Mouse (Mus musculus) ovary, postnatal 36 days (tissue): ENCODE data around the gene Rps6ka4.

Source experiments
- DNase-seq: peaks from one replicate; pipeline ENCODE4 v3.0.0; 2022; ENCODE audit warnings: low spot score, mixed read lengths

Rps6ka4 gene

DNA sequence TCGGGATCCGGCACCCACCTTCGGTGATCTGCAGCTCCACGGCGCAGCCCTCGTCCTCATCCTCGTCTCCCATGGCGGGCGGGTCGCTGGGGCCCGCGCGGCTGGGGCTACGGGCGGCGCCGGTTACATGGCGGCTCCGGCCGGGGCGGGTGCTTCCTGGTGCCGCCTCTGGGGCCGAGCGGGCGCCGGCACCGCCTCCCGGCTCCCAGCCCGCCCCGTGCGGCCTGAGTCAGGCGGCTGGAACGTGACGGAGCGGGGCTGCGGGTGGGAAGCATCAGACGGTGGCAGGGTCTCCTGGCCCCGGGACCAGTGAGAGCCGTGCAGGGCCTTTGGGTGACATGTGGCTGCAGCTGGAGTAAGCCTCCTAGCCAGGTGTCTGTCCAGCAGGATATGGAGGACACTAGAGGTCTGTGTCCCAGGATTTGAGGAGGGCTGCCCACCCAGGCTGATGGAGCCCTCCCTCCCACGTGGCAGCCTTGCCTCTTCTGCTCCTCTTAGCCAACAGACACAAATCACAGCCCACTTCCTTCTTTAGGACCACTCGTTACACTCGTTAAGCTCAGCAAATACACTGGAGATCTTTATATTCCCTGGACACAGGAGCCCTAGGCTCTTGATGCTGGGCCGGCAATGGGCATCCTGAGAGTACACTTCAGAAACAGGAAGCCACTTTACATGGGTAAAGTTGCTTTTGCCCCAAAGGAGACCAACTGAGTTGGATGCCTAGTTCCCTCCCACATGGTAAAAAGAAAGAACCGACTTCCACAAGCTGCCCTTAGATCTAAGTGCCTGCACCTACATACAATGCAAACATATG lies at the start of gene Rps6ka4:
TSS of gene Rps6ka4 (minus strand) at position 162 of the 817 bp plus-strand sequence.
- peak; percentile 76 for DNase-seq

DNA sequence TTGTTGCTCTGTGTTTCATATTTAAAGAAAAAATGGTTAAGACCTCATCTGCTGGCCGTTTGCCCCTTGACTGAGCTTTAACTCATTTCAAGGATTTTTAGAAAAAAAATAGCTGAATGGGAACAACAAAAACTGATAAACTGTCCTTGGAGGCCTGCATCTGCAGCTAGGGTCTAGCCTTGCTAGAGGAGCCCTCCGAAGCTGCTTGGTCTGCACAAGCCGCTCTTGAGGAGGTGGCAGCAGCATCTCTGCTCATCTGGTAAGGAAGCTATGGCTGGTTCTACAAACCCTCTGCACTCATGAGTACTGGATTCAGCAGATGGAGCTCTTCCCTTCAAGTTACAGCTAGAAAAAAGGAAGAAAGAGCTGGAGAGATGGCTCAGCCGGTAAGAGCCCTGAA lies 37.5 kb upstream of the Rps6ka4 start:
- no peak for DNase-seq

DNA sequence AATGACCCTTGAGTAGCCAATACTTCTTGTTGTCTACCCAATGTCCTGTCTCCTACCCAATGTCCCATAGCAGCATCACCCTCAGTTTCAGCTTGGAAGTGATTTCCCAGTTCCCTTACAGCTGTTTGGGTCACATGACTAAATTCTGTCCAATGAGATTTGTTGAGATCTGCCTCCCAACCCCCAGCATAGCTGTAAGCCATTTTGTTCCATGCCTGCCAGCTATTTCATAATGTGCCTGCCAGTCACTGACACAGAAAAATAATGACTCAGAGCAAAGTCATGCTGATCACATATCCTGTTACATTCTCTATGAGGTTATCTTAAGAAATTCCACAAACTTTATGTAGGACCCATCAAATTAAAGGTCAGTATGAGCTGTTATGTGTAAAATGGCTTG lies 36.4 kb upstream of the Rps6ka4 start:
- DNase-seq = no peak

DNA sequence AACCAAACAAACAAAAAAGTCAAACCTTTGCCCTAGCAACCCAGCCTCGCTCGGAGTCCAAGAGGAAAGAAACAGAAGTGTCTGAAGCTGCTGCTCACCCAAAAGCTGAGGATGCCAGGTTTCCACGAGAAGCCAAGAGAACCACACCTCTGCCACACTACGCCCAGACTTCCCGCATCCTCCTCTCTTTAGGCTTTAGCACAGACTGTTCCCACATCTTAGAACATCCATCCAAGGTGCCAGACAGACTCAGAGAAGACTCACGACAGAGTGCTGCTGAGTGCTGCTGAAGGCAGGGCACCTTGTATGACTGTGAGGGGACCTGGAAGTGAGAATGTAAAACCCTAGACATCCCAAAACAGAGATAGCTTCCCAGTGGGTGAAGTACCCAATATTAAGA lies 35.4 kb upstream of the Rps6ka4 start:
- DNase-seq = no peak

DNA sequence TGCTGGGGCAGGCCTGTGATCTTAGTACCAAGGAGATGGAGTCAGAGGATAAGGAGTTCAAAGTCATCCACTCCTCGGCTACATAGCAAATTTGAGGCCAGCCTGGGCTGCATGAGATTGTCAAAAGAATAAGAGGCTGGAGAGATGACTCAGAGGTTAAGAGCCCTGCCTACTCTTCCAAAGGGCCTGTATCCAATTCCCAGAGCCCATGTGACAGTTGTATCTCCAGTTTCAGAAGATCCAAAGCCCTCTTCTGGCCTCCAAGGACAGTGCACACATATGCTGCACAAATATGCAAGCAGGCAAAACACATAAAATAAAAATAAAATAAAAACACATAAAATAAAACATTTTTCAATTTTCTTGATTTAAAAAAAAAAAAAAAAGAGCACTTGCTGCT lies 33.8 kb upstream of the Rps6ka4 start:
- DNase-seq = no peak

DNA sequence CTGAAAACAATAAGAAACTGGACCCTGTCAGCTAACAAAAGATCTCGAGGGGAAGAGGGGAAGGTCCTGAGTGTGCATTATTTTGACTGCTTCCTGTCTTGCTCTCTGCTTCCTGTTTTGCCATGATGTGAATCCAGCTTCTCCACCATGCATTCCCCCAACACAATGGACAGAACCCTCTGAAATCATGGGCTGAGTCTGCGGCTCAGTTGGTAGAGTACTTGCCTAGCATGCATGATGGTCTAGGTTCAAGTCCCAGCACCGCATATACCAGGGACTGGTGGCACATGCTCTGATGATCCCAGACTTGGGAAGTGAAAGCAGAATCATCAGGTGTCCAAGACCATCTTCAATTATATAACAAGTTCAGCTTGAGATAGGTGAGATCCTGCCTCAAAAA lies 32.3 kb upstream of the Rps6ka4 start:
- no peak for DNase-seq

DNA sequence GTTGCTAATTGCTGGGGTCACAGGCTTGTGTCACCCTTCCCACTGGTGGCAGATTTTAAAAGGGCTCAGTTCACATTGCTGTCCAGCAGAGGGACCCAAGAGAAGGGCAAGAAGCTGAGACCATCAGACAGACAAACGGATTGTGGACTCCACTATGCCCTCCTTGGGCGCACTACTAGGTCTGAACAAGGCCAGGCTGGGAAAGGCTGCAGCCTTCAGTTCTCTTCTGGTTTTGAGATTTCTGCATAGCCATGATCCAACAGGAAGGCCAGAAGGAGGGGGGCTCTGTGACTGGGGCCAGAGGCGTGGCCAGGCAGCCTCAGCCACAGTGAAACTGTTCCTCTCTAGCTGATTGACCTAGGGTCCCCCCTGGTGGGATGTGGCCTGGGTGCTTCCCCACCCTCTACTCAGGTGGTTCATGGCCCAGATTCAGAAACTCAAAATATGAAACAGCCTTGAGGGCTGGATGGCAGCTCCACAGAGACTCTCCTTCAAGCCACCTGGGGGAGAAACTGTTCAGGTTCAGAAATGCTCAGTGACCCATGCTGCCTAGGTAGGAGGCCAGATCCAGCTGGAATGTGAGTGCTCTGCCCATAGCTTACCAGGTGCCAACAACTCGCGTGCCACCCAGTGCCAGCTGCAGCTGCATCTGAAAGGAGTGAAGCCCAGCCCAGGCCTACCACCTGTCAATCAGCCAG lies 31.3 kb upstream of the Rps6ka4 start:
- no peak for DNase-seq

DNA sequence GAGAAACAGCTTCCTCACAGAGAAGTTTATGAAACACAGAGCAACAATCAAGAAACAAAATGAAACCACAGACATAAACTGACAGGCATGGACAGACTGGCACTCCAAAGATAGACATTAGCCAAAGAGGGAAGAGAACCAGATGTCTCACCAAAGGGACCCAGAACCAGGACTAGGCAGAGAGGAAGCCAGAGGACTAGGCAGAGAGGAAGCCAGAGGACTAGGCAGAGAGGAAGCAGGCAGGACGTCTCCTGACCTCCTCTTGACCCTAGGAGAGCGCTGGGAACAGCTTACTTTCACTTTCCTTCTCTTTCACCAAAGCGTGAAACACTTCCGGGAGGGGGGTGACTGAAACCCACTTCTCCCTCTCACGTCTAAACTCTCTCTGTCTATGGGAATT lies 28.9 kb upstream of the Rps6ka4 start:
- DNase-seq = no peak

DNA sequence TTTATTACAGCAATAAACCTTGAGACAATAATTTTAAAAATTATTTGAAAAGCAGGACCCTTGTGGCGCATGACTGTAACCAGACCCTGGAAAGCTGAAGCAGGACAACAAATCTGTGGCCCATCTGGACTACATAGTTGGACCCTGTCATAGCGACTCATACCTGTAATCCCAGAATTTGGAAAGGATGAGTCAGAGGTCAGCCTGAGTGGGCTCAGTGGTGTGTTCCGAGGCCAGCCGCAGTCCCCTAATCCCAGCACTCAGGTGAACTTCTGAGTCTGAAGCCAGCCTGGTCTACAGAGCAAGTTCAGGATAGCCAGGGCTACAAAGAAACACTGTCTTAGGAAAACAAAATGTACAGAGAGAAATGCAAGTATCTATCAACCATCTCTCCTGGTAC lies 21.0 kb upstream of the Rps6ka4 start:
- DNase-seq = no peak

DNA sequence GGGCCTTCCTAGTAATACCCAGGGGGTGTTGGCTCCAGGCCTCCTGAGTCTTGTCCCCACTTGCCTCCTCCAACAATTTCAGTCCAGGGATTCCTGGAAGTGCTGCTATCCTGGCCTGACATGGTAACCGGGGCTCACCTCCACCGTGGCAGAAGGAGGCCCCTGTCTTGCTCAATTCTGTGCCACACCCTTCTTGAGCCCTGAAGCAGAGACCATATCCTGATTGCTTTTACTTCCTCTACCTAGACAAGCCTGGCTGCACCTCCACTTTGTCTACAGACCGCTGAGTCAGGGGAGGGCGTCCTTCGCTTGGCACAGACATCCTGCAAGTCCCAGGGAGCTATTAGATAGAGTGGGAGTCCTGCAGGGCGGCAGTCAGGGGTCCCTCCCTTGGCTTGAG lies 20.3 kb upstream of the Rps6ka4 start:
- no peak for DNase-seq

DNA sequence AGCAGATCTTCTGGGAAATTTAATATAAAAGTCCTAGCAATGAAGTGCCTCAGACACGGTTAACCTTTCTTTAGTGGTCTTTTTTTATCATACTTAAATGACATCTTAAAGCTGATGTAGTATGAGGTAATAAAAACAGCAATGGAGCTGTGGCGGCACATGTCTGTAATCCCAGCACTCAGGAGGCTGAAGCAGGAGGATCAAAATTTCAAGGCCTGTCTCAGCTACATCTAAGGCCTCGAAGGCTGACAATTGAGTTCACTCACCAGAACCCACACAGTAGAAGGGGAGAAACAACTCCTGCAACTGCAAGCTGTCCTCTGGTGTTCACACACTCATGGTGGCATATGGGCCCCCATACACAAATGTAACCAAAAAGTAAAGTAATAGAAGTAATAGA lies 19.5 kb upstream of the Rps6ka4 start:
- DNase-seq = no peak

DNA sequence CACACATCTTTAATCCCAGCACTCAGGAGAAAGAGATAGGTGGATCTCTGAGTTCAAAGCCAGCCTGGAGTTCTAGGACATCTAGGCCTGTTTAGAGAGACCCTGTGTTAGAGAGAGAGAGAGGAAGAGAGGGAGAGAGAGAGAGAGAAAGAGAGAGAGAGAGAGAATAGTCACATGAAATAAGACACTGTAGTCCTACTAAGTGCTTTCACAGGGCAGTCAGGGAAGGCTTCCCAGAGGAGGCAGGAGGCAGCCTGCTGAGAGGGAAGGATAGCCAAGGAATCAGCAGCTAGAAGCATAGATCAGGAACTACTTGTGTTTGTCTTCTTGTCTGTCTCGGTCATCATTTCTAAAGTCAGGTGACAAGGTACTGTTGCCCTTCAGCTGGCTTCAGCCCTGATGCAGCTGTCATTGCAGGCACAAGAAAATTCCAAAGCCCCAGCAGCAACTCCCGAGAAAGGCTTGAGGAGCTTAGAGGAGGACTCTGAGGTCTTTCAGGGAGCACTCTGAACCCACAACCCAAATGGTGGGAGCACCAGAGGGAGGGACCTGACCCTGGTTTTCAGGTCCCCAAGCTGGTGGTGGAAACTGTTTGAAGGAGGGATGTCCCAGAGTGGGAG lies 18.7 kb upstream of the Rps6ka4 start:
- no peak for DNase-seq

DNA sequence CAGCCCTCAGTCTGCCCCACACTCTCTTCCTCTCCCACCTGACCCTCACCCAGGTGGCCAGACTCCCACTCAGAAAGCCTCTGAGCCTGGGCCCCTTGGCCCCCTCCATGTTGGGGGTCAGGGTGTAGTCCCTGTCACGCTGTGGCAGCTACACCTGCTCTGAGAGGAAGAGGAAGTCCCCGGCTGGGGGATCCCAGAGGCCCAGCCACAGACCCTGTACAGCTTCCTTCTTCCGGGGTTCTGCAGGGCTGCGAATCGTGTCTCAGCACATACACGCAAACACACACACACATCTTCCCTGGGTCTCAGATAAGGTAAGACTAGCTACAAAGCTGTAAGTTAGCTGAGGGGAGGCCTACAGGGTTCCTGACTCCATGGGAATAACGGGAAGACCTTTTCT lies 17.6 kb upstream of the Rps6ka4 start, which contains the start of gene Ccdc88b:
TSS of gene Ccdc88b (minus strand) at position 181 of the 400 bp plus-strand sequence.
- no peak for DNase-seq

DNA sequence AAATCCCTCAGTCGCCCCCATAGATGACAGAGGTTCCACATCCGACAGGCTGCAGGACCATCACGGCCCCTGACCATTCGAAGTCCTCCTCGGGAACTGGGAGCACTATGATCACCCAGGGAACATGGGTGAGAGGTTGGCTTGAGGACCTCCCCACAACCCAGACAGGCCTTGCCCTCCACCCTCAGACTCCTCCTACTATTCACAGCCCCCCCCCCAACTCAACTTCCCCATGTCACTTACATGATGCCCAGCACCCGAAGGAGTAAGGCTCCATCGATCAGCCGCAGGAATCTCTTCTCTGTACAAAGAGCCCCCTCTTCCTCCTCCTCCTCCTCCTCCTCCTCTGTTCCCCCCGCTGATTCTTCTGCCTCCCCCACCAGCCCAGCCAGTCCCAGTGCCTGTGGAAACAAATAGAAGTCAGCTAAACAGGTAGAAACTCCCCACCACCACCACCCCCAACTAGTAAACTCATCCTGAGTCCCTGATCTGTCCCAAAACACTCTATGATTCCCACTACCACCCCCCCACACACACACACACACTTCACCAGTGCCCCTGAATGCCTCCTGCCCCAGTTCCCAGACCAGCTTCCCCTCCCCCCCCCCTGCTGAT lies 17.1 kb upstream of the Rps6ka4 start:
- no peak for DNase-seq

DNA sequence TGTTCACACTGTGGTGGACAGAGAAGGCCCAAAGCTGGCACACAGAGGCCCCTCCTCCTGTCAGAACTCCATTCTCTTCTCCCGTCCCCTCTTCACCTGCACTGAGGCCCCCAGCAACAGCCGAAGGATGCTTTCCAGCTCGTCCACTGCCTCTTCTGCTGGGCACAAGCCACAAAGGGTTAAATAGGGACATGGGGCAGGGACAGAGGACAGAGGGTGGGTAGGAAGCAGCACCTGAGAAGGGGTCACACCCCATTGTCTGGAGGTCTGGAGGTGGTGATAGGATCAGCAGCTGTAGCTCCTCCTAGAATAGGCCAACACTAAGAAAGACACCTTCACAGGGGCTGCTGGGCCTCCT lies 16.5 kb upstream of the Rps6ka4 start:
- no peak for DNase-seq

DNA sequence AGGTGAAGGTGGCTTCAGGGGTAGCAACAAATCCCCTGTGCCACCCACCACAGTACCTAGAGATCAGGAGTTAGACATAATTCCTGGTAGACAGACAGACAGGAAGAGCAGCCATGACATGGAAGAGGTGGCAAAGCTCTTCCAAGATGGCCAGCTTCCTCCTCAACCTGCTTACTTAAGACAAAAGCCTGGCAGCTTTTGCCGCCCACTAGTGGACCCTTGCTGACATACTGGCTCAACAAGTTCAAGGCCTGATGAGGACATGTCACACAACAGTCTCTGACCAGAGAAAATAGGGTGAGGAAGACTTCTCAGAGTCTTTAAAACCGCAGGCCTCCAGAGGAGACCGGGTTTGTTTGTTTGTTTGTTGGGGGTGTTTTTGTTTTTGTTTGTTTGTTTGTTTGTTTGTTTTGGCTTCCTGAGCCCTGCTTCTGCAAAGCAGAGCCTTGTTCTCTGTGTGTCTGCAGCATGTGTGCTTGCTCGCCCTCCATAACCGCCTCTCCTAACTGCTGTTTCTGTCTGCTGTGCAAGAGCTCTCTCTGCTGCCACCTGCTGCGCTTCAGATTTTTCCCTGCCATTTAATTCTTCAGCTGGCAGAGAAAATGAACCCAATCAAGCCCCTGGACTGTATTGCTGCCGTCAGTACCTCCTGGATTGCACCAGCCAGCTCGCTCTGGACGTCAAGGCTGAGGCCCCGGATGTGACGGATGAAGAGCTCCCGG lies 16.0 kb upstream of the Rps6ka4 start:
- DNase-seq = peak; percentile 44

DNA sequence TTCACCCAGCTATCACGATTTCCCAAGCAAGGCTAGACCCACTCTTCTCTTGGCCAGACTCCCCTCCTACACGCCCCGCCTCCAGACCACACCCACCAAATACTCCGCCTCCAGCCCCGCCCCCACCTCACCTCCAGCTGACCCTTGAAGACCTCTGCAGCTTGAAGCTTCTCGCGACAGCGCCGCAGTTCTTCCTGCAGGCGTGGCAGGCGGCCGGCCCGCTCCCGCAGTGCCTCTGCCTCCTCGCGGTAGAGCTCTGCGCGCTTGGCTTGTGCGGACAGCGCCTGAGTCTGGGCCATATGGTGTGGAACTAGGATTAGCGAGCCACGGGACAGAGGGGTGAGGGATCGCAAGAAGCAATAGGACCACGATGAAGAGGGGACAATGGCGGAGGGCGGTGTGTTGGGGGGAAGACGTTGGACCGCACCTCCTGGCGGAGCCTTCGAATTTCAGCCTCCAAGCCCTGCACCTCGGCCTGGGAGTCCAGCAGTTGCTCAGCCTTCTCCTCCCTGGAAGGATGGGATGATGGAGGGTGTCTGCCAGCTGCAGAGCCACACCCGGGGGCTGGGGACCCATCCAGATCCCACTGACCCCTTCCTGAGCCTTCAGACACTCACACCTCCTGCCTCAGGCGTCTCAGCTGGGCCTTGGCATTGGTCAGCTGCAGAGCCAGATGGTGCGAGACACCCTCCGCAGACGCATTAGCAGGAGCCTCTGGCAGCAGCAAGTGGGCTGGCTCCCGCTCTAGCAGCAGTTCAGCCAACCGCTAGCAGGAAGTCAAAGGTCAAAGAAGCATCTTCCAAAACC lies 15.0 kb upstream of the Rps6ka4 start:
- DNase-seq = no peak

DNA sequence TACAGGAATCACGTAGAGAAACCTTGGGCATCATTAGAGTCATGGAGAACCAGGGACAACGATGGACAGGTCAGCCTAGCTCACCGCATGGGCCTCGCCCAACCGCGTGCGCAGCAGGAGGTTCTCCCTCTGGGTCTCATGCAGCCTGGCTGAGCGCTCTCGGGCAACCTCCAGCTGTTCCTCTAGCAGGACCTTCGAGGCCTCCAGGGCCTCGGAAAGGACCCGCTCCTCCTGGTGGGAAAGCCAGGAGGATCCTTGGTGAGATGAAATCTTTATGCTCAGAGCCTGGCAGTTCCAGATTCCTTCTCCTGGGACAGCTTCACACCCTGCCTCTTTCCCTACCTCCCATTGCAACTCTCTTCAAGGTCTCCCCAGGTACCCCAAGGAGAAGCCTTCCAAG lies 14.2 kb upstream of the Rps6ka4 start:
- no peak for DNase-seq

DNA sequence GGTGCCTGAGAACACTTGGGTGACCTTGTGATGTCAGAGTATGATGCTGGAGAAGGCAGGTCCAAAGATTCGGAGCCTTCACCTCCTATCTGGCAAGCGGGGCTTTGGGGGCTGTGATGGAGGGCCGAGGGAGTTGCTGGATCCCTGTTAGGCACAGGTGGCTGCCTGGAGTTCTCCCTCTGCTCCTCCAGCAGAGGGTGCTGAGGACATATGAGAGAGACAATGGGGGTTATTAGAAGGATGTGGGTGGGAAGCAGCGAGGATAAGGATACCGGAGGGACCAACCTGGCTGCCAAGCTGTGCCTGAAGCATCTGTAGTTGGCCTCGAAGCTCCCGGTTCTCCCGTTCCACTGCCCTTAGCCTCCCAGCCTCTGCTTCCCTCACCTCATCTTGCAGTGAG lies 13.5 kb upstream of the Rps6ka4 start:
- no peak for DNase-seq

DNA sequence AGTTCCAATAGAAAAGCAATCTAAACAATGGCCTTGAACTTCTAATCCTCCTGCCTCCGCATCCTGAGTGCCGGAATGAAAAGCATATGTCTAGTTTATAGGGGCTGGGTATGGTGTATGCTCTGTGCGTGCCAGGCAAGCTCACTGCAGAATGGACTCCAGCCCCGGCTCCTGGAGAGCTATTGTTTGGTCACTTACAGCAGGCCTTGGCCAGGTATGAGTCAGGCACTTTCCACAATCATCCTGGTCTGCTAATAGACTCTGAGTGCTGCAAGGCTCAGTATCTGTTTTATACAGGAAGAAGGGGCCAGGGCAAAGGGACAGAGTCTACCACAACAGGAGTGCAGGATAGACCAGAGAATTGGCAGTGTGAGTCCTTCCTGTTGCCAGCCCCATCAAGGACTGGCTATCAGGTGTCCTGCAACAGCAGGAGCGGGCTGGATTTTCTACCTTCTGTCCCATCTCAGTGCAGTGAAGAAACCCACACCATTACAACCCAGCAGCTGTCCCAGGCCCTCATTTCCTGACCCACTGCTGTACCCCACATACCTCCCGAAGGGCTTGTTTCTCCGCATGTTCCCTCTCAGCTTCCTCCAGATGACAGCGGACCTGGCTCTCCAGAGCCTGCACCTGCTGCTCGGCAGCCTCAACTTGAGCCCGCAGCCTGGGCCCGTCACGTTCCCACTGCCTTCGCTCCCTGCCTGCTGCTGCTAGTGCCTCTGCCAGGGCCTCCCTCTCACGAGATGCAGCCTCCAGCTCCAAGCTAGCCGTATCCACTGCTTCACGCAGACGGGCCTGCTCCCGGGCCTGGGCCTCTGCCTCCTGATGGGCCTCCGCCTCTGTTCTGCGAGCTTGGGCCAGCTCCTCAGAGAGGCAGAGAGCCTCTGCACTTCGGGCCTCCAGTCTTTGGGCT lies 12.2 kb upstream of the Rps6ka4 start:
- DNase-seq = no peak
